Mouse (Mus musculus) 3134 (cell line): ENCODE data around the gene Pmfbp1.
A peak's percentile ranks its signal among the peaks of the same experiment; 100 is the strongest.

Source experiments
- DNase-seq: peaks from one replicate; pipeline ENCODE4 v3.0.0-alpha.2; 2011; ENCODE audit warnings: low spot score; ENCODE audit not compliant: insufficient read length; ENCODE audit errors: extremely low read depth

Pmfbp1 gene

GRCm38 (mm10) chr8:109499009-109499717 is 5.3 kb downstream of the Pmfbp1 start:
- DNase-seq, result no peak

GRCm38 (mm10) chr8:109503566-109503965 is 9.7 kb downstream of the Pmfbp1 start:
- no peak for DNase-seq

GRCm38 (mm10) chr8:109505560-109505959 is 11.7 kb downstream of the Pmfbp1 start:
- no peak for DNase-seq

- no peak for DNase-seq
Measured at GRCm38 (mm10) chr8:109524008-109524407, 30.2 kb downstream of the Pmfbp1 start.

GRCm38 (mm10) chr8:109535140-109535990 is 41.5 kb downstream of the Pmfbp1 start:
- no peak for DNase-seq

- no peak for DNase-seq
Measured at GRCm38 (mm10) chr8:109536703-109537102, 42.9 kb downstream of the Pmfbp1 start.

- DNase-seq, result no peak
Measured at GRCm38 (mm10) chr8:109542165-109542564, 48.3 kb downstream of the Pmfbp1 start.

GRCm38 (mm10) chr8:109542748-109543519 is 49.1 kb downstream of the Pmfbp1 start:
- DNase-seq, result no peak

- DNase-seq, result no peak
Measured at GRCm38 (mm10) chr8:109544049-109544448, 50.2 kb downstream of the Pmfbp1 start.

- no peak for DNase-seq
Measured at GRCm38 (mm10) chr8:109551663-109552062, 57.8 kb downstream of the Pmfbp1 start.

GRCm38 (mm10) chr8:109563881-109564280 is 70.1 kb downstream of the Pmfbp1 start:
- DNase-seq, result no peak

GRCm38 (mm10) chr8:109564766-109565165 is 70.9 kb downstream of the Pmfbp1 start:
- no peak for DNase-seq

GRCm38 (mm10) chr8:109565498-109566333 is 71.9 kb downstream of the Pmfbp1 start, which contains the start of the genes Dhx38 and Txnl4b:
Dhx38 (minus strand) TSS chr8:109565861.
Txnl4b (plus strand) TSS chr8:109565892.
- DNase-seq, result peak; percentile 93

GRCm38 (mm10) chr8:109571139-109571538 is 77.3 kb downstream of the Pmfbp1 start:
- DNase-seq, result no peak

GRCm38 (mm10) chr8:109576311-109576710 is 82.5 kb downstream of the Pmfbp1 start:
- no peak for DNase-seq

GRCm38 (mm10) chr8:109578900-109579301 is 85.1 kb downstream of the Pmfbp1 start, which contains the start of gene Hp:
Hp (minus strand) TSS chr8:109579172.
- no peak for DNase-seq

GRCm38 (mm10) chr8:109584293-109584692 is 90.5 kb downstream of the Pmfbp1 start:
- DNase-seq, result no peak

GRCm38 (mm10) chr8:109584830-109585229 is 91.0 kb downstream of the Pmfbp1 start:
- no peak for DNase-seq

- no peak for DNase-seq
Measured at GRCm38 (mm10) chr8:109585652-109586051, 91.8 kb downstream of the Pmfbp1 start.

- DNase-seq, result no peak
Measured at GRCm38 (mm10) chr8:109586972-109587504, 93.2 kb downstream of the Pmfbp1 start.
